Mouse (Mus musculus): Measurements from ENCODE around the gene Ace3.

DNA sequence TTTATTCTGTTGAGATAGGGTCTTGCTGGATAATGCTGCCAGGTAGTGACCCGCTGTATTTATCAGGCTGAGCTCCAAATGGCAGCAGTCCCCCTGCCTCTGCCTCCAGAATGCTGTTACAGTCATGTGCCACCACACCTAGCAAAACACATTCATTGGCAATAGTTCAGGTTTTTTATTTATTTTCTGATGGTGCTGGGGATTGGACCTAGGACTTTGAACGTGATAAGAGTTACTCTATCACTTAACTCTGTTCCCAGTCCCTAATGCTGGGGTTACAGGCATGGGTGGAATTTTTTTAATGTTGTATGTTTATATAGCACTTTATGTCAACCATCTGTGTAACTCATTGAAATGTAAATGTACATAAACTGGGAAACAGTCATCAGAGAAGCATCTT, 59.4 kb downstream of the Ace3 start:
- TF ChIP-seq TAL1 (IDR thresholded peaks at IDR 0.05; ENCODE audit: low read length), result no peak
- no peak for TF ChIP-seq GATA1 (IDR thresholded peaks at IDR 0.05; ENCODE audit: low read length)

Measured in erythroblast, embryonic 14.5 days (primary cell).